Mouse (Mus musculus): Measurements from ENCODE around the gene Cops3.

GRCm38 (mm10) chr11:59774522-59774921, 65.1 kb downstream of the Cops3 start:
- TF ChIP-seq POLR2A (IDR thresholded peaks at IDR 0.05; ENCODE audit: borderline replicate concordance, low read depth, low read length) = no peak
- no peak for TF ChIP-seq CTCF (IDR thresholded peaks at IDR 0.05; ENCODE audit: low read depth, low read length)

Data from bone marrow macrophage, adult 2 months (primary cell).